Mouse (Mus musculus): ENCODE measurements around the gene Tbc1d9. TPM values are rescaled to one million over a fixed set of nuclear protein-coding genes. Genes with fewer than 3 reads are reported as not detected.
A peak's percentile ranks its signal among the peaks of the same experiment; 100 is the strongest.

Tbc1d9 gene
- 10 to 100 TPM; 81.2 to 87.7 TPM for total RNA-seq (2021)
- long read RNA-seq, experiment 1, full-length matches to known transcripts, result 2 of 11 reads
- long read RNA-seq, experiment 1, partial matches to known transcripts, result 6 of 11 reads
- long read RNA-seq, experiment 1, other reads (novel, unspliced or antisense), result 3 of 11 reads
- long read RNA-seq, experiment 2, full-length matches to known transcripts, result 2 of 15 reads
- long read RNA-seq, experiment 2, partial matches to known transcripts, result 5 of 15 reads
- long read RNA-seq, experiment 2, other reads (novel, unspliced or antisense), result 8 of 15 reads

GRCm38 (mm10) chr8:83165235-83165930 is at the start of gene Tbc1d9:
Gene Tbc1d9, plus strand, starts transcription at chr8:83165352.
- peak; percentile 66 to 77 for DNase-seq (ENCODE audit: low spot score in 2 of 2)

GRCm38 (mm10) chr8:83135086-83135485 is 30.1 kb upstream of the Tbc1d9 start:
- DNase-seq (ENCODE audit: low spot score in 2 of 2), result no peak

- no peak for DNase-seq (ENCODE audit: low spot score in 2 of 2)
Measured at GRCm38 (mm10) chr8:83140068-83140467, 25.1 kb upstream of the Tbc1d9 start.

GRCm38 (mm10) chr8:83140701-83141111 is 24.4 kb upstream of the Tbc1d9 start:
- DNase-seq (ENCODE audit: low spot score in 2 of 2), result no peak

GRCm38 (mm10) chr8:83141358-83141757 is 23.8 kb upstream of the Tbc1d9 start:
- no peak for DNase-seq (ENCODE audit: low spot score in 2 of 2)

GRCm38 (mm10) chr8:83144601-83145000 is 20.6 kb upstream of the Tbc1d9 start:
- no peak for DNase-seq (ENCODE audit: low spot score in 2 of 2)

- DNase-seq (ENCODE audit: low spot score in 2 of 2), result no peak
Measured at GRCm38 (mm10) chr8:83145421-83145820, 19.7 kb upstream of the Tbc1d9 start.

GRCm38 (mm10) chr8:83149124-83149523 is 16.0 kb upstream of the Tbc1d9 start:
- DNase-seq (ENCODE audit: low spot score in 2 of 2), result no peak

- no peak for DNase-seq (ENCODE audit: low spot score in 2 of 2)
Measured at GRCm38 (mm10) chr8:83152055-83152454, 13.1 kb upstream of the Tbc1d9 start.

GRCm38 (mm10) chr8:83152470-83152869 is 12.7 kb upstream of the Tbc1d9 start:
- no peak for DNase-seq (ENCODE audit: low spot score in 2 of 2)

GRCm38 (mm10) chr8:83155110-83155509 is 10.0 kb upstream of the Tbc1d9 start:
- DNase-seq (ENCODE audit: low spot score in 2 of 2), result no peak

GRCm38 (mm10) chr8:83158971-83159370 is 6.2 kb upstream of the Tbc1d9 start:
- DNase-seq (ENCODE audit: low spot score in 2 of 2), result no peak

GRCm38 (mm10) chr8:83159615-83160014 is 5.5 kb upstream of the Tbc1d9 start:
- DNase-seq (ENCODE audit: low spot score in 2 of 2), result no peak

- DNase-seq (ENCODE audit: low spot score in 2 of 2), result no peak
Measured at GRCm38 (mm10) chr8:83160613-83161012, 4.5 kb upstream of the Tbc1d9 start.

- peak; percentile 55 to 59 for DNase-seq (ENCODE audit: low spot score in 2 of 2)
Measured at GRCm38 (mm10) chr8:83165931-83166867, 1.0 kb downstream of the Tbc1d9 start, which contains the start of gene Gm10645. Gene Gm10645, minus strand, starts transcription at chr8:83166170.

GRCm38 (mm10) chr8:83167932-83168331 is 2.8 kb downstream of the Tbc1d9 start:
- DNase-seq (ENCODE audit: low spot score in 2 of 2), result no peak

- DNase-seq (ENCODE audit: low spot score in 2 of 2), result no peak
Measured at GRCm38 (mm10) chr8:83169127-83169526, 4.0 kb downstream of the Tbc1d9 start.

GRCm38 (mm10) chr8:83169709-83170108 is 4.6 kb downstream of the Tbc1d9 start:
- DNase-seq (ENCODE audit: low spot score in 2 of 2), result no peak

GRCm38 (mm10) chr8:83170894-83171293 is 5.7 kb downstream of the Tbc1d9 start:
- no peak for DNase-seq (ENCODE audit: low spot score in 2 of 2)

- DNase-seq (ENCODE audit: low spot score in 2 of 2), result peak; percentile 26 to 49
Measured at GRCm38 (mm10) chr8:83175680-83176079, 10.5 kb downstream of the Tbc1d9 start.

GRCm38 (mm10) chr8:83176785-83177184 is 11.6 kb downstream of the Tbc1d9 start:
- no peak for DNase-seq (ENCODE audit: low spot score in 2 of 2)

Measured in layer of hippocampus, postnatal 14 days (tissue).